Mouse (Mus musculus) C2C12 (cell line): ENCODE results near the gene Ormdl3.

Source experiments
- CTCF ChIP-seq: IDR thresholded peaks from one replicate; pipeline ENCODE4 v1.5.1; 2011; ENCODE audit not compliant: control insufficient read depth, insufficient read depth, insufficient read length
- USF1 ChIP-seq: IDR thresholded peaks from one replicate; pipeline ENCODE4 v1.6.1; 2011; ENCODE audit warnings: low read depth, mild to moderate bottlenecking, control low read depth, moderate library complexity

DNA sequence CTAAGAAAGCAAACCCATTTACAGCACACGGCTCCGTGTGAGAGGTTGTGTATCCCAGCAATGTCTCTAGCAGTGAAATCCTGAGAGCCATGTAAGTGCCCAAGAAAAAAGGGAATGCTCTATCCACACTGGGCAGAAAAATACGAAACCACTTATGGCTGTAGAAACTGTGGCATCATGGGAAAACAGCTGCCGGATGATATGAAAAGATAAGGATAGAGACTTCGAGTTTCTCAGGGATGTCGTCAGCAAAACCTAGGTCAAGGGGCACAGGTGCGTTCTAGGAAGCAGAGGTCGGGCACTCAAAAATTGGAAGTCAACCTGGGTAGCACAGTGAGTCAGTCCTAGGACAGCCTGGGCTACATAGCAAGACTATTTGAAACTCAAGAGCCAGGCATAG, 2.1 kb upstream of the Ormdl3 start:
- TF ChIP-seq CTCF (no peak), USF1 (no peak)
